Mouse (Mus musculus) liver, embryonic 13.5 days (tissue): ENCODE data around the gene Olfr935. TPM values are rescaled to one million over a fixed set of nuclear protein-coding genes. Genes with fewer than 3 reads are reported as not detected.

Source experiments
- ATAC-seq: fragments of 200-750 bp; cut with Nextera tagmentation; 2 replicates; pipeline ENCODE4 v1.8.0; 2017; ENCODE audit warnings: low read depth, mild to moderate bottlenecking, moderate number of reproducible peaks, moderate library complexity
- DNase-seq: peaks from one replicate; pipeline ENCODE4 v3.0.0; 2022
- H3K27ac ChIP-seq: fragments of 300-500 bp; sonication (generic); 2 replicates; pipeline ENCODE4 v1.5.1; 2015; ENCODE audit warnings: moderate library complexity, mild to moderate bottlenecking, inconsistent platforms
- H3K27me3 ChIP-seq: fragments of 300-500 bp; sonication (generic); 2 replicates; pipeline ENCODE4 v1.6.1; 2015; ENCODE audit warnings: mild to moderate bottlenecking, inconsistent platforms
- H3K36me3 ChIP-seq: fragments of 300-500 bp; sonication (generic); 2 replicates; pipeline ENCODE4 v1.6.1; 2015; ENCODE audit warnings: mild to moderate bottlenecking, inconsistent platforms
- H3K4me1 ChIP-seq: fragments of 300-500 bp; sonication (generic); replicated peaks from 2 replicates; pipeline ENCODE4 v1.6.1; 2015; ENCODE audit warnings: inconsistent platforms
- H3K4me2 ChIP-seq: fragments of 300-500 bp; sonication (generic); 2 replicates; pipeline ENCODE4 v1.6.1; 2015; ENCODE audit warnings: inconsistent platforms, mild to moderate bottlenecking, moderate library complexity
- H3K4me3 ChIP-seq: fragments of 300-500 bp; sonication (generic); replicated peaks from 2 replicates; pipeline ENCODE4 v1.5.1; 2015; ENCODE audit warnings: mild to moderate bottlenecking, inconsistent platforms
- H3K9ac ChIP-seq: fragments of 300-500 bp; sonication (generic); 2 replicates; pipeline ENCODE4 v1.6.1; 2015; ENCODE audit warnings: mild to moderate bottlenecking, inconsistent platforms
- H3K9me3 ChIP-seq: fragments of 300-500 bp; sonication (generic); replicated peaks from 2 replicates; pipeline ENCODE4 v1.6.1; 2016; ENCODE audit warnings: inconsistent platforms
- WGBS: fragments of 180-500 bp; shearing (Covaris S2); methylation state at CpG from one replicate; pipeline ENCODE4 v1.1.7; 2015; ENCODE audit not compliant: insufficient replicate concordance; 5-methylcytosine and 5-hydroxymethylcytosine counted together
- microRNA-seq: library from miRNA; unstranded; fragments of <30 nt; microRNA quantifications from one replicate; pipeline ENCODE4, GENCODE M21; 2016
- polyA plus RNA-seq: library from polyadenylated mRNA; unstranded; fragments of >200 nt; fragmentation: Nextera tagmentation; extraction: Ambion mirVana; gene quantifications from 2 replicates; pipeline ENCODE4 v1.2.1, GENCODE M21; 2015

Olfr935 gene
- not detected in 2 replicates for polyA plus RNA-seq

DNA sequence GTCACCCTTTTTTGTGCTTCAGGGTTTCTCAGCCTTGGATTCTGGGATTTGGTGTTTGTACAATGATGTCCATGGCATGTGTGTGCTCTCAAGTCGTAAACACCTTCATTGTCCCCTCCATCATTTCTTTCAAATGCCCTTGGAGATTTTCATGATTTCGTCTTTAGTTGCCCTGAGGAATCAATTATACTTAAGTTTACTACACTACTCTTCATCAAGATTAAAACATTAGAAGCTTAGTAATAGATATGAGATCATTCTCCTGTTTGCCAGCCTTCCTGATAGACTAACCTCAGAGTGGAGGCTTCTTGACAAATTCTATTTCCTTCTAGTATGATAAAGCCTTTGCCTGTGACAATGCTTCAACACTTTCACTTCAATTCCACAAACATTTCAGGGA, at the start of gene Olfr935:
TSS of gene Olfr935 (minus strand) at position 101 of the 400 bp plus-strand sequence.
- no peak within 1 kb of the TSS for H3K4me2 ChIP-seq
- no peaks in the 10 kb centered on the region for H3K9me3 ChIP-seq
- H3K4me1 ChIP-seq, result no peaks in the 10 kb centered on the region
- H3K9ac ChIP-seq, result no peak within 1 kb of the TSS
- WGBS, result 45% methylated on average over 2 of the region's 2 CpGs
- ATAC-seq (no peak), DNase-seq (no peak)
- no peak within 1 kb of the TSS for H3K27ac ChIP-seq
- no peak within 1 kb of the TSS for H3K4me3 ChIP-seq
- H3K27me3 ChIP-seq, result no peaks in the 10 kb centered on the region
- no peaks in the 10 kb centered on the region for H3K36me3 ChIP-seq

DNA sequence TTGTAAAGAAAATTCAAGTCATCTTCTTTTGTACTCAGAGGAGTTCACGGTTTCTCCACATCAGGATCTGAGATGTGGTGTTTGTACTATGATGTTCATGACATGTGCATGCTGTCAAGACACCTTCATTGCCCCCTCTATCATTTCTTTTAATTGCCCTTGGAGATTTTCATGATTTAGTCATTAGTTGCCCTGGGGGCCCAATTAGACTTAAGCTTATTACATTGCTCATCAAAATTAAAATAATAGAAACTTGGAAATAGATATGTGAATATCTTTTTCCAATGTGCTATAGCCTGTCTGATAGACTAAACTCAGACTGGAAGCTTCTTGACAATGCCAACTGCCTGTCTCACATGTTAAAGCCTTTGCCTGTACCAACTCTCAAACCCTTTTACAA, 23.8 kb upstream of the Olfr935 start, which contains the start of gene Olfr146:
TSS of gene Olfr146 (minus strand) at position 101 of the 400 bp plus-strand sequence.
- no peaks in the 10 kb centered on the region for H3K27me3 ChIP-seq
- no peak within 1 kb of the TSS for H3K9ac ChIP-seq
- H3K36me3 ChIP-seq, result no peaks in the 10 kb centered on the region
- H3K4me1 ChIP-seq, result no peaks in the 10 kb centered on the region
- no peak for DNase-seq
- H3K4me2 ChIP-seq, result no peak within 1 kb of the TSS
- H3K4me3 ChIP-seq, result no peak within 1 kb of the TSS
- no peak for ATAC-seq
- no peaks in the 10 kb centered on the region for H3K9me3 ChIP-seq
- 55% methylated on average over 1 of the region's 1 CpGs for WGBS
- no peak within 1 kb of the TSS for H3K27ac ChIP-seq

DNA sequence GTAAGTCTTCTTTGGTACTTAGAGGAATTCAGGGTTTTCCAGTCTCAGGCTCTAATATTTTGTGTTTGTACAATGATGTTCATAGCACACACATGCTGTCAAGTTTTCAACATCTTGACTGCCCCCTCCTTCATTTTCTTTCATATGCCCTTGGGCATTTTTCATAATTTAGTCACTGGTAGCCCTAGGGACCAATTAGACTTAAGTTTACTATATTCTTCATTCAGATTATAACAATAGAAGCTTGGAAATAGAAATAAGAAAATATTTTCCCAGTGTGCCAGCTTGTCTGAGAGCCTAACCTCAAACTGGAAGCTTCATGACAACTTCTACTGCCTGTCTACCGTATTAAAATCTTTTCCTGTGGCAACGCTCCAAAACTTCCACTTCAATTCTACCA, 11.3 kb downstream of the Olfr935 start, which contains the start of gene Olfr934:
TSS of gene Olfr934 (minus strand) at position 101 of the 400 bp plus-strand sequence.
- no peak for DNase-seq
- H3K4me3 ChIP-seq, result no peak within 1 kb of the TSS
- H3K4me2 ChIP-seq, result no peak within 1 kb of the TSS
- no peak within 1 kb of the TSS for H3K9ac ChIP-seq
- ATAC-seq, result no peak
- H3K36me3 ChIP-seq, result no peaks in the 10 kb centered on the region
- WGBS, result 72% methylated on average over 2 of the region's 2 CpGs
- H3K27me3 ChIP-seq, result no peaks in the 10 kb centered on the region
- H3K9me3 ChIP-seq, result no peaks in the 10 kb centered on the region
- H3K27ac ChIP-seq, result no peak within 1 kb of the TSS
- no peaks in the 10 kb centered on the region for H3K4me1 ChIP-seq

DNA sequence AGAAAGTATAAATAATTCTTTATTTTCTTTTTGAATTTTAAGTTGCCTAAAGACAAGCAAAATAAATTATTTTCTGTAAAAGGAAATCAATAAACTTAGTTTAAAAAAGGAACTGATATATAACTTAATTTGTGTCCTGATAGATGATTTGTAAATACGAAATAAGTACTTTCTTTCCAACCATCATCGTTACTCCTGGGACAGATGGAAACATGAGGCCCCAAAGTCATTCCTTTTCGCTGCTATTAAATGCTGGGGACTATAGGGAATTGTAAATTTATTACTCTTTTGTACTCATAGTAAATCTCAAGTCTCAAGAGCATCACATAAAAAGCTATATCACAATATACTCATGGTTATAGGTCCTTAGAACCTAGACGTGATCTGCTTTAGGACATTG, 27.5 kb downstream of the Olfr935 start, which contains the start of gene Olfr933:
TSS of gene Olfr933 (plus strand) at position 301 of the 400 bp plus-strand sequence.
- no peak within 1 kb of the TSS for H3K27ac ChIP-seq
- H3K9me3 ChIP-seq, result no peaks in the 10 kb centered on the region
- DNase-seq (no peak), ATAC-seq (no peak)
- WGBS, result 50% methylated on average over 4 of the region's 4 CpGs
- no peaks in the 10 kb centered on the region for H3K4me1 ChIP-seq
- no peaks in the 10 kb centered on the region for H3K27me3 ChIP-seq
- no peaks in the 10 kb centered on the region for H3K36me3 ChIP-seq
- H3K9ac ChIP-seq, result no peak within 1 kb of the TSS
- no peak within 1 kb of the TSS for H3K4me2 ChIP-seq
- no peak within 1 kb of the TSS for H3K4me3 ChIP-seq

DNA sequence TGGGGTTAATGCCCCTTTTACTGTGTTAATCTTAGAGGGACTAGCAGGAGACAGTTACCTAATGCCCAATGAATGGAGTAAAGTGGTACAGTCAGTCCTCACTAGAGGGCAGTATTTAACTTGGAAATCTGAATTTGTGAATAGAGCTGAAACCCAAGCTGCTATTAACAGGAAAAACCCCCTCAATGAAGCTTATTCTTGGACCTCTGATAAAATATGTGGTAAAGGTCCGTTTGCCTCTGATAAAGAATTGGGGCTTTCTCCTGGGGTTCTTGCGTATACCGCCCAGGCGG, 45.4 kb downstream of the Olfr935 start:
- Histone ChIP-seq H3K9me3 (no peaks in the 10 kb centered on the region), H3K27ac (no peak overlapping the region), H3K4me3 (no peak overlapping the region), H3K4me1 (no peaks in the 10 kb centered on the region), H3K27me3 (no peaks in the 10 kb centered on the region), H3K36me3 (no peaks in the 10 kb centered on the region), H3K4me2 (no peak overlapping the region), H3K9ac (no peak overlapping the region)
- DNase-seq, result no peak
- ATAC-seq, result no peak
- whole genome bisulfite sequencing, result 63% methylated on average over 4 of the region's 4 CpGs

DNA sequence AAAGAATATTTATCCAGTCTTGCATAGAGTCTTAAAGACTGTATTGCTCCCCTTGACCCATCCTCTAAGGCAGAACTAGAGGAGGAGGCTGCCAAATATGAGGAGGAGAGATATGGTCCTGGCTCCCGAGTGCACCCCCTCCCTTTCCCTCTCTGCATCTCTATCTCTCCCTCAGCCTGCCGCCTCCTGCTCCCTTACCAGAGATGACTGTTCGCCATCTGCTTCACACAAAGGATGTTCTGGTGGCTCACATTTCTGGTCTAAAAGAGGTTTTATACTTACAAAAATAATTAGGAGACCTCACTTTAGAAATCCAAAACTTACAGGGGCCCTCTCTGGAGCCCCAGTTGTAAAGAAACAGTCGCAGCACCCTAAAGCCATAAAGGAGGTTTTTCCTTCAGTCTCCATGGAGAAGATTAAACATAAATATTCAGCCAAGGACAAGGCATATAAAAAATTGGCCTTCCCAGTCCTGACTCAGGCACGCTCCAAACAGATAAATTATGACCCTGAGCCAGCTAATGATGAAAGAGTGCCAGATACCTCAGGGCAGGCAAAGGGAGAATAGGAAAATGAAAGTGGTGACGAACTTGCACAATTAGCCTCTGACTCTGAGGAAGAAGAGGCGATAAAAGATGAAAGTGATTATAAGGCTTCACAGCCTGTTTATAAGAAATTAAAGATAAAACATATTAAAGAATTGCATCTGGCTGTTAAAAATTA, 45.9 kb downstream of the Olfr935 start:
- ATAC-seq (no peak), DNase-seq (no peak)
- Histone ChIP-seq H3K4me1 (no peaks in the 10 kb centered on the region), H3K4me3 (no peak overlapping the region), H3K36me3 (no peaks in the 10 kb centered on the region), H3K27me3 (no peaks in the 10 kb centered on the region), H3K4me2 (no peak overlapping the region), H3K9me3 (no peaks in the 10 kb centered on the region), H3K9ac (no peak overlapping the region), H3K27ac (no peak overlapping the region)
- WGBS, result 57% methylated on average over 7 of the region's 7 CpGs

Small RNAs within 50 kb of the gene (microRNA-seq; reads per million reads assigned to microRNA genes)
- not detected for gene Gm25529

Other genes with a start within 250 kb of the Olfr935 start
- 0.02 TPM in 2 replicates for gene Olfr920, start 247.4 kb downstream of the Olfr935 start, polyA plus RNA-seq
- not detected in 2 replicates for gene Olfr921, start 226.6 kb downstream of the Olfr935 start, polyA plus RNA-seq
- not detected in 2 replicates for gene Olfr922, start 185.1 kb downstream of the Olfr935 start, polyA plus RNA-seq
- not detected in 2 replicates for gene Olfr923, start 173.1 kb downstream of the Olfr935 start, polyA plus RNA-seq
- not detected in 2 replicates for gene Olfr924, start 155.2 kb downstream of the Olfr935 start, polyA plus RNA-seq
- gene Olfr26, start 144.6 kb downstream of the Olfr935 start, polyA plus RNA-seq, result not detected in 2 replicates
- gene Olfr926, start 122.6 kb downstream of the Olfr935 start, polyA plus RNA-seq, result not detected in 2 replicates
- not detected in 2 replicates for gene Olfr930, start 69.9 kb downstream of the Olfr935 start, polyA plus RNA-seq
- gene Olfr933, start 27.4 kb downstream of the Olfr935 start, polyA plus RNA-seq, result not detected in 2 replicates
- gene Olfr934, start 11.4 kb downstream of the Olfr935 start, polyA plus RNA-seq, result not detected in 2 replicates
- not detected in 2 replicates for gene Olfr146, start 23.7 kb upstream of the Olfr935 start, polyA plus RNA-seq
- not detected in 2 replicates for gene Olfr937, start 65.3 kb upstream of the Olfr935 start, polyA plus RNA-seq
- gene Olfr938, start 79.2 kb upstream of the Olfr935 start, polyA plus RNA-seq, result not detected in 2 replicates
- gene Olfr27, start 128.4 kb upstream of the Olfr935 start, polyA plus RNA-seq, result not detected in 2 replicates
- gene Olfr943, start 166.6 kb upstream of the Olfr935 start, polyA plus RNA-seq, result not detected in 2 replicates
- gene Olfr944, start 202.2 kb upstream of the Olfr935 start, polyA plus RNA-seq, result not detected in 2 replicates